Mouse (Mus musculus) WW6 (cell line): ENCODE measurements around the gene Gm49373.
A peak's percentile ranks its signal among the peaks of the same experiment; 100 is the strongest.

ENCODE experiments used
- DNase-seq: peaks from one replicate; pipeline ENCODE4 v3.0.0-alpha.2; 2013; ENCODE audit warnings: low read depth, low spot score

The Gm49373 gene

GRCm38 (mm10) chr9:21073044-21073840, at the start of gene Gm49373, which contains the start of gene Fdx1l:
TSS of gene Gm49373 (minus strand) at chr9:21073096.
TSS of gene Fdx1l (minus strand) at chr9:21073614.
- DNase-seq = peak; percentile 66

DNA sequence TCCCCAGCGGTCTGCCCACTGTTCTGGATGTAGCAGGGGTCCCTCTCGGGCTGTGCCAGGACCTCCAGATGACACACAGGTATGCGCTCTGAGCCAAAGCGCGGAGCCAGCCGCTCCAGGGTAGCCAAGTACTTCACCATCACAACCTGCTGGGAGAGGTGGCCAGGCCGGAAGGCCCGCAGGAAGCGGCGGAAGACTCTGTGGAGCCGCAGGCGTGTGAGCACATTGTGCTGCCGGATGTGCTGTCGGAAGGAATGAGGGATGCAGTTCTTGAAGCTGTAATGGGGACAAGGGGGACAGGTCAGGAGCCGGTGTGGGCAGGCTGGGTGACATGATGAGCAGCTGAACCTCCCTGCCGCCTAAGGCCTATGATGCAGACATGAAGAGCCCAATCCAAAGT, 48.6 kb upstream of the Gm49373 start:
- DNase-seq = no peak

GRCm38 (mm10) chr9:21117073-21117472, 44.2 kb upstream of the Gm49373 start:
- DNase-seq = no peak

GRCm38 (mm10) chr9:21115105-21115504, 42.2 kb upstream of the Gm49373 start:
- DNase-seq = no peak

- no peak for DNase-seq
Observed at GRCm38 (mm10) chr9:21114190-21114589, 41.3 kb upstream of the Gm49373 start.

DNA sequence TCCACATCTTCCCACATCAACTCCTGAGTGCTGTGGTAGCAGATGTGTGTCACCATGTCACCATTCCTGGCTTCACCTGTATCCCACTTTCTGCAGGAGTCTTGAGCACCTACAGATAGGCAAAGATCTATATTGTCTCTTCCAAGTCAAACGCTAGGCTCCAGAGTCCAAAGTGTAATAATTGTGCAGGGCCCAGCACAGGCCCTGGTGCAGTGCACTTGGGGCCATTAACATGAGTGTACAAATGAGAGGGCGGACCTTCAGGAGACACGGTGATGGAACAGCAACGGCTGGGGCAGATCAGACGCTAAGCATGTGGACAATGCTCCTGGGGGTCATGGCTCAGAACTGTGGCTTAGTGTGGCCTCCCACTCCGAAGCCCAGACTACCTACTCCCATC, 40.9 kb upstream of the Gm49373 start:
- DNase-seq = no peak

- no peak for DNase-seq
Observed at GRCm38 (mm10) chr9:21107607-21108237, 34.8 kb upstream of the Gm49373 start.

GRCm38 (mm10) chr9:21105760-21106564, 33.1 kb upstream of the Gm49373 start:
- no peak for DNase-seq

DNA sequence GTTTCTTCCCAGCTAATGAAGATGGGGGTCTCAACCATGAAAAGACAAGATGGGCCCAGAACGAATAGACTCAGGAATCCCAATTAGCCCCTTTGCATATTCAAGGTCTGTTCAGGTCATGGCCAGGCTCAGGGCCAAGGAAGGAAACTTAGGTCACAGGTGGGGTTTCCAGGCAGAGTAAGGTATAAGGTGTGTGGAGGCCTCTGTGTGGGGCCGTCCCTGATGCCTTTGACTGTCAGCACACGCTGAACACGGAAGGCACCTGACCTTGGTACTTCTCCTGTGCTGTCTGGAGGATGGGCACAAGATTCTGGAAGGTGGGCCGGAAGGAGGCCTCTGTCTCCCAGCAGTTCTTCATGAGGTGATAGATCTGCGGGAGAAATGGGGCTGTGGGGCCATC, 31.9 kb upstream of the Gm49373 start:
- no peak for DNase-seq

DNA sequence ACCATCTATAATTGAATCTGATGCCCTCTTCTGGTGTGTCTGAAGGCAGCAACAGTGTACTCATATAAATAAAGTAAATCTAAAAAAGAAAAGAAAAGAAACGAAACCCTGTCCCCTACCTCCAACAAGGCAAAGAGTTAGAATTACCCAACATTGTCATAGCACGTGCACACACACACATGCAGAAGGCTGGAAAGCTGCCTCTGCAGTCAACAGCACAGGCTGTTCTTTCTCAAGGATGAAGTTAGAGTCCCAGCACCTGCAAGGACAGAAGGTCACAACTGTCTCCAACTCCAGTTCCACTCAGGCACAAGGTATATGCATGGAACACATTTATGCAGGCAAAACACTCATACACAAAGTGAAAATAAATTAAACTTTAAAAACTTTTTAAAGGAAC, 29.2 kb upstream of the Gm49373 start:
- no peak for DNase-seq

- no peak for DNase-seq
Observed at GRCm38 (mm10) chr9:21100447-21101161, 27.7 kb upstream of the Gm49373 start.

DNA sequence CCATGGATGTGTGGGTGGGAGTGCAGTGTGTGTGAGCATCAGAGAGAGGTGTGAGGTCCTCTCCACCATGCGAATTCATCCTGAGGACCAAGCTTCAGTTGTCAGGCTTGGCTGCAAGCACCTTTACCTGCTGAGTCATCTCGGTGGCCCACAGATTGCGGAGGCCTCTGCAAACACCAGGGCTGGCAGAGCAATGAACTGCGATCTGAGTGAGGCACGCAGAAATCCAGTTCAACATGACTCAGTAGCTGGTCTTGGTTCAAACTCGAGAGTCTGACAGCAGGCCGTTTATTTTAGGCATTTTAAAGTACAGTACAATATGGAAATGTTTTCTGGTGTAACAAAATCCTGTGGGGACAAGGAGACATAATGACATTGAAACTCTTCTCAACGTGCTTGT, 24.9 kb upstream of the Gm49373 start:
- no peak for DNase-seq

- DNase-seq = no peak
Observed at GRCm38 (mm10) chr9:21095958-21096357, 23.1 kb upstream of the Gm49373 start.

- DNase-seq = no peak
Observed at GRCm38 (mm10) chr9:21093423-21093822, 20.5 kb upstream of the Gm49373 start.

GRCm38 (mm10) chr9:21091707-21092320, 18.9 kb upstream of the Gm49373 start, which contains the start of the genes Gm38431 and Raver1:
TSS of gene Gm38431 (minus strand) at chr9:21091997.
TSS of gene Raver1 (minus strand) at chr9:21092008.
- DNase-seq = peak; percentile 90

DNA sequence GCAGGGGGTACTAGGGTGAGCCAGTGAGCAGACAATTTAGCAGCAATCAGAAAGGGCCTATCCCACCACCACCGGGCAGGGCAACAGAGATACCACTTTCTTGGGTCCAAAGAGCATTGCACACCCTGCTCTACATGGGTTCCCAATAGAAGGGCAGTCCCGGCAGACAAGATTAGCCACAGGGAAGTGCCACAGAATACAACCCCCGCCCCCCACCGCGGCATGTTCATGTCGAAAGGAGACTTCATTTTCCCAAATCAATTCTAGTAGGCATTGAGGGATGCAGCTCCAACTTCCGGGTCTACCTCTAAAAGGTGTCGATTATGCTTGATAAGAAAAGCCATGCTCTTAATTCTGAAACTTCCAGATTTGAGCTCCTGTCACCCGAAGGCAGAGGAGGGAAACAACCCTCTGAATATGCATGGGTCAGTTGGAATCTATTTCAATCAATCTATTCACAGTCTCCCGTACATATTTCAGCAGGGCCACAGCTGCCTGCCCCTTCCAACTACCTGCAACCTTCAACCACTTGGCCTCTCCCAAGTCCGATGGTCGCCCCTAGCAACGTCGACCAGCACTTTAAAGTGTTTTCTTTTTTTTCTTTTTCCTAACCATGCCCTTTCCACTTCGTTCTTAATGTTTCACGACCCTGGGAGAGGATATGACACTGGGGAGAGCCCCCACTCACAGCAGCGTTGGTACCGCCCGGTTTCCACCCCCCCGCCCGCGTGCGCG, 18.2 kb upstream of the Gm49373 start:
- no peak for DNase-seq

DNA sequence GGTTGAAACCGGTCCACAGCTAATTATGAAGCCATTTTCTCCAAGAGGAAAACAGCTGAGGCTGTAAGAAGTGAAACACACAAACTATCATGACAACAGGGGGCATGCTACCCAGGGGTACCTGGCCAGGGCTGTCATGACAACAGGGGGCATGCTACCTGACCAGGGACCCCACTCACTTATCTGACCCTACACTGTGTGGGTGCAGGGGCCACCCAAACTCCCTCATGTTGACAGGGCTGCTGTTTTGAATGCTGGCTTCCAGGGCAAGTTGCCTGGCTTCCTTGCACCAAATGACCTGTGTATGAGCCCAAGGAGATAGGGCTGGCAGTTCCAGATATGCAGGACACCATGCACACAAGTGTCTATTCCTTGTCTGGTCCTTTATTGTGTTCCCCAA, 17.6 kb upstream of the Gm49373 start:
- no peak for DNase-seq

GRCm38 (mm10) chr9:21083324-21083723, 10.4 kb upstream of the Gm49373 start:
- no peak for DNase-seq

GRCm38 (mm10) chr9:21081127-21081526, 8.2 kb upstream of the Gm49373 start:
- DNase-seq = no peak

DNA sequence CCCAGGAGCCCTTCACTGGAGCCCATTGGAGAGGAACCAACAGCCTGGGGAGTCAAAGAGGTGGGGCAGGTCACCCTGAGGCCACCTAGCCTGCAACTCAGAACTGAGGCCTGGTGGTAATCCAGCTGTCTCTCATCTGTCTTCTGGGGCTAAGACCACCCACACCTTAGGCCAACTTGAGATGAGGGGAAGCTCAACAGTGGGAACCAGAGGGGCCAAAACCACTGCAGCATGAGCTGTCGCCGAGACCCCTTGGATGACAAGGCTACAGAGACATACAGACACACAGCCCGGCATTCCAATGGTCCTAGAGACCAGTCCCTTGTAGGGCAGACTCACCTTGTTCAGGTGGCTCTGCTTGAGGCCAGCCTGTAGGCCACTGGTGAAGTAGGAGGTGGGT, 2.7 kb upstream of the Gm49373 start:
- DNase-seq = no peak
